Comparison of ENCODE assay signal across 22 mouse cellular contexts in genomic region chr1:128762076-128762475, GRCm38 (mm10).
DNase-seq lines count a peak whose midpoint lies in the region; ATAC-seq lines count a peak whose summit lies in the region.
"Had no signal": no experiment of that assay in that cellular context is flagged by ENCODE, and none has a peak within 500 bp of the region (broad histone marks: within the 10 kb centered on the region; RNA-seq: fewer than 3 reads in every experiment).

No protein-coding gene starts in this region.

- no peaks in the 10 kb centered on the region for H3K27me3 ChIP-seq in heart, embryonic 12.5 days (replicated peaks)
- H3K27me3 ChIP-seq: CH12.LX had no signal

- H3K27ac ChIP-seq in heart, embryonic 12.5 days (ENCODE audit: poor library complexity, severe bottlenecking): no peak overlapping the region

- no peak overlapping the region for H3K4me3 ChIP-seq in heart, embryonic 12.5 days

- no peak for ATAC-seq in heart, embryonic 12.5 days (ENCODE audit: insufficient number of reproducible peaks, low FRiP score)
- ATAC-seq in granulocyte monocyte progenitor cell, adult 5-6 weeks (replicated peaks; ENCODE audit: poor library complexity, severe bottlenecking): peak; percentile 76
- peak; percentile 61 for ATAC-seq in megakaryocyte progenitor cell, adult 5-6 weeks (replicated peaks; ENCODE audit: poor library complexity)
- ATAC-seq: activated CD4-positive, CD25-positive, alpha-beta regulatory T cell, adult 4 months; CD4-positive, CD25-positive, alpha-beta regulatory T cell, adult 4 months; Patski had no signal

- no peak overlapping the region for H3K9ac ChIP-seq in heart, embryonic 12.5 days

- DNase-seq in heart, adult 11 months: peak; percentile 74
- no peak for DNase-seq in Muller cell, postnatal 12 days (ENCODE audit: inconsistent ontology term)
- no peak for DNase-seq in thymus, postnatal 4 days
- DNase-seq: adrenal gland, adult 2 months; adrenal gland, adult 8-10 months; adrenal gland, postnatal 10 days; adrenal gland, postnatal 14 days; adrenal gland, postnatal 25 days; adrenal gland, postnatal 36 days; B cell, adult 2 months; cerebellum, adult 11 months; cerebellum, adult 11-12 months; cerebellum, adult 18-20 months; cerebellum, adult 2 months had no signal

- no peaks in the 10 kb centered on the region for H3K36me3 ChIP-seq in heart, embryonic 12.5 days
- H3K36me3 ChIP-seq: G1E had no signal

- no peaks in the 10 kb centered on the region for H3K9me3 ChIP-seq in heart, embryonic 12.5 days (replicated peaks)

- H3K4me2 ChIP-seq in heart, embryonic 12.5 days: no peak overlapping the region

- no peaks in the 10 kb centered on the region for H3K4me1 ChIP-seq in heart, embryonic 12.5 days (replicated peaks)

- WGBS in heart, embryonic 12.5 days: 55% methylated on average over 5 of the region's 5 CpGs
